Mouse (Mus musculus): Measurements from ENCODE around the gene Il2.

Gene Il2

DNA sequence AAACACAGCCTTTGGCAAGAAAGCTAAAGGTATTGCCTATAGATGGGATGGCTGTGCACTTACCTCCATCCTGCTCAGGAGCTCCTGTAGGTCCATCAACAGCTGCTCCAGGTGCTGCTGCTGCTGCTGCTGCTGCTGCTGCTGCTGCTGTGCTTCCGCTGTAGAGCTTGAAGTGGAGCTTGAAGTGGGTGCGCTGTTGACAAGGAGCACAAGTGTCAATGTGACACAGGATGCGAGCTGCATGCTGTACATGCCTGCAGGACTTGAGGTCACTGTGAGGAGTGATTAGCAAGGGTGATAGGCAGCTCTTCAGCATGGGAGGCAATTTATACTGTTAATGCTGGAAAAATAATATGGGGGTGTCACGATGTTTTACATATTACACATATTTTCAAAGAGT, at the start of gene Il2:
Gene Il2 (minus strand): TSS at position 305 of the 400 bp plus-strand sequence.
- no peak for DNase-seq (ENCODE audit: low read depth, low spot score)

GRCm38 (mm10) chr3:37174711-37175572, 49.2 kb upstream of the Il2 start:
- DNase-seq (ENCODE audit: low read depth, low spot score), result no peak

GRCm38 (mm10) chr3:37173285-37173684, 47.5 kb upstream of the Il2 start:
- no peak for DNase-seq (ENCODE audit: low read depth, low spot score)

GRCm38 (mm10) chr3:37169283-37169682, 43.5 kb upstream of the Il2 start:
- DNase-seq (ENCODE audit: low read depth, low spot score), result no peak

GRCm38 (mm10) chr3:37161096-37161495, 35.3 kb upstream of the Il2 start:
- no peak for DNase-seq (ENCODE audit: low read depth, low spot score)

DNA sequence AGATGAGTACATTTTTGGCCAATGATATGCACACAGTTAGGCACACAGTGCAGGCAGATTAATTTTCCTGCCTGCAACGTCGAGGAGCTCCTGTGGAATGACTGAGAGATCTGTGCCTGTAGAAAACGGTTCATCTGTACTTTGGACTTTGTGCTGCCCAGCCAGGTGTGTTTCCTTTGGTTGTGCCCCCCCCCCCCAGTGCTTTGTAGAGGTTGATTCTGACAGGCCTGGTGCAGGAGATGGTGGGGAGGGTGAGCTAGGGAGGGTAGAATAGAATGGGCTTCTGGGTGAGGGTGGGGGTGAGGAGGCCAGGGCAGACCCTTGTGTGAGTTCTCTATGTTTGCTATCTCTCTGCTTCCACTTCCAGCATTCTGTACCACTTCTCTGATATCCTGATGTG, 32.5 kb upstream of the Il2 start:
- no peak for DNase-seq (ENCODE audit: low read depth, low spot score)

DNA sequence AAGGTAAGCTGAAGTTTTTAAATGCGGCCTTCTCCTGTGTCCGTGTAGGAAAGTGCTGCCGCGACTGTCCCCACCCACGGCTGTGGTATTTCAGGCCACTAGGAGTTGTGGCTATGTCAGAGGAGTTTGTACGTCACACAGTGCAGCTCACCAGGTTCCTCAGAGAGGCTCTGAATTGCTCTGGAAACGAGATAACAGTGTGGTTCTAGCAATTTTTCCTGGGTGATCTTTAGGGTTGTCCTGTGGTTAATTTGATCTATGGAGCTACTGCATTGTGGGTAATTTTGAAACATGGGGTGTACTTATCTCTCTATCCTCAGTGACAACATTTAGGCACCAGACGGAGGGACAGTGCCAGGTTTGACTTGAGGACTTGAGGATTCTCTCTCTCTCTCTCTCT, 31.3 kb upstream of the Il2 start:
- DNase-seq (ENCODE audit: low read depth, low spot score), result no peak

GRCm38 (mm10) chr3:37154396-37154795, 28.6 kb upstream of the Il2 start:
- DNase-seq (ENCODE audit: low read depth, low spot score), result no peak

DNA sequence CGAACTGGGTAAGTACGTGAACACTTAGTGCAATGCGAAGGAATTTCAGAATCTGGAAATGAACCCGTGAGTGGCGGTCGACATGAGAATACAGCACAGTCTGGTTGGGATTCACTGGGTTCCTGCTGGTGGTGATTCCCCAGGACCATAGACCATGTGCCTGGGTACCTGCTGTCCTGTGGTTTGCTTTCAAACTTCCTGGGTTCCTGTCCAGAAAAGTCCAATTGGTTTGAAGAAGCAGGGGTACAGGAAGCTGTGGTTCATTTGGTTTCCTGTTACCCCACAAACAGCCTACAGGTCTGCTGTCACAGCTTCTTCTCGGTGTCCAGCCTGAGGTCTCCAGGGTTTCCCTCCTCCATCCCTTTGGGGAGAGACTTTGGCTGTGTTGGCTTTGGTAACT, 27.2 kb upstream of the Il2 start:
- DNase-seq (ENCODE audit: low read depth, low spot score), result no peak

DNA sequence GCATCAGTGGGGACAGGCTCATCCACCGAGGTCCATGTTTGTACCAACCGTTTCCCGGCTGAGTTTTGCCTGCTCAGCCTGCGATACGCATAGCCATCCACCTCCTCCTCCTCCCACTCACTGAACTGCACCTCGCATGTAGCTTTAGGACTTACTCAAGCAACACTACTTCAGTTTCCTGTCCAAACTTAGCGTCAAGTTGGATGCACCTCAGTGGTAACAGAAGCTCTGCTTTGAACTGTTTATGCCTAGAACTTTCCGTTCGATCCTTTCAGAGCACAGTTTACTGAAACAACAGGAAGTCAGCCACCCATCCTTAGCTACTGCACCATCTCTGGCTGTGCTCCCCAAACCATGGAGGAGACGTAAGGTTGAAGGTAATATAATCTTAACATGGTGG, 26.5 kb upstream of the Il2 start:
- DNase-seq (ENCODE audit: low read depth, low spot score), result no peak

- no peak for DNase-seq (ENCODE audit: low read depth, low spot score)
These were observed 21.1 kb upstream of the Il2 start for GRCm38 (mm10) chr3:37146810-37147209.

DNA sequence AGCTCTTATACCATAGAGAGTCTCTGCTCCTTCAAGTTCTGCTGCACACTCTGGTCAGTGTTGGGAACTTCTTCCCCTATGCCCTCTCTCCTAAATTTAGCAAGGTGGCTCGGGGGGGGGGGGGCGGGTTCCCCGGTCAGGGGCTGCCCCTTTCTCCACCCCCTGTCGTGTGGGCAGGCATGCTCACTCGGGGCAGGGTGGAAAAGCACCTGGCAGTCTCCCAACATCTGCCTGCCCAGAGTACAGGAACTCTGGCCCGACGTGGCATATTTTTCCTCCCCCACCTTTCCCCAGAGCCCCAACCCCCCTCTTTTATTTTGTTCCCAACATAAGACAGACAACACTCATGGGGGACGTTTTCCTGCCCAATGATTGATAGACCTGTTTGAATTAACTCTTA, 20.6 kb upstream of the Il2 start:
- DNase-seq (ENCODE audit: low read depth, low spot score), result no peak

DNA sequence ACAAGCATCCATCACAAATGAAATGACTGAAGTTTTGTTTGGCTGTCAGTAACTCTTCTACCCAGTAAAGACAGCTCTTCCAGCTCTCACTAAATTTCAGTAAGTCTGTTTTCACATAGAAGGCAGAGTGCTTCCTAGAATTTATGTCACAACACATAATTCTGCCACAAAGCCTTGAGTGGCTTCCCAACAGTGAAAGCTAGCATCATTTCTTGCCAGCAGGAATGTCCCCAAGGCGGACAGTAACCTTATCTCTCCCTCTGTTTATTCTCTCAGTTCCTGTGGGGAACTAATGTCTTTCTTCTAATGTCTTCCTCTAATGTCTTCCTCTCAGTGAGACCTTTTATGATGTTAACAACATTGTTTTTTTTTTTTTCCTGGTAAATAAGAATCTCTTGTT, 19.2 kb upstream of the Il2 start:
- no peak for DNase-seq (ENCODE audit: low read depth, low spot score)

DNA sequence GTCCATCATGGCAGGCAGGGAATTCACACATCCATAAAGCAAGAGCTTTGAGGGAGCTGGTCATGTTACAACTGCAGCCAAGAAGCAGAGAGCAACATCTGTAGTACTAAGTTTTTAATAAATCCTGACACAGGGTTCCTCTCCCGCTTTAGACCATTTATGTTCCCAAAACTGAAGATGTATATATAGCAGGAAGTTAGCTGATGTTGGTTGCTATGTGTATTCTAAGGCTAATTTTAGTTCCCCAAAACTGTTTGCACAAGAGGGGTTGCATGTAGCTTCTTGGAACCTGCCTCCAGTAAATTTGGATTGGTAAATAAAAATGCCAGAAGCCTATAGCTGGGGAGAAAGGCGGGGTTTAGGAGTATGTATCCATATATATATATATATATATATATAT, 16.1 kb upstream of the Il2 start:
- no peak for DNase-seq (ENCODE audit: low read depth, low spot score)

DNA sequence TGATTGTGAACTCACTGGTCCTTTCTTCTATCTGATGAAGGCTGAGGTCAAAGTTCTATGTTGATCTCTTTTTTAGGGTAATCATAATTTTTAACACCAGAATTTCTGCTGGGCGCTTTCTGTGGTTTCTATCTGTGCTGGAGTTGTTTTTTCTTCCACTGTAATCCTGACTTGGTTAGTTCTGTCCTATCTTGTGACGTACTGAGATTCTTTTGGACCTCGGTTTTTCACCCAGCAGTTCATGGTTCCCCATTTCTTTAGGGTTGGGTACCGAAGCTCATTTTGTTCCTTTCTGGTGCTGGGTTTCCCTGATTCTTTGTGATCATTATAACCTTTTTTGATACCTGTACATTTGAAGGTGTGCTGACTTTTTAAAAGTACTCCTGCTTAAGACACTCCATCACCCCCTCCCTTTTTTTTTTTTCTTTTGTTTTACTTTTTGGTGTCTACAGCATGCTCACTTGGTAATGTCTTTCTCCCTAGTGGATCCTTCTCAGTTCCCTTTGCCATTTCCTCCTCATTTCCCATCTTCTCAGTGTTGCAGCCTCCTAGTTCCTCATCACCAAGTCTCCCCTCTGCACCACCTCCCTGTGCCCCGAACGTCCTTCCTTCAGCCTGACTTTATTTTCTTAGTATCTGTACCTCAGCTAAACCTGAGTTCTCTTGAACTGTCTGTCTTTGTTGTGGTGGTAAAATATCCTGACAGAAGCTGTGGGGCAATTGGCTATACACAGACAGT, 14.6 kb upstream of the Il2 start:
- no peak for DNase-seq (ENCODE audit: low read depth, low spot score)

DNA sequence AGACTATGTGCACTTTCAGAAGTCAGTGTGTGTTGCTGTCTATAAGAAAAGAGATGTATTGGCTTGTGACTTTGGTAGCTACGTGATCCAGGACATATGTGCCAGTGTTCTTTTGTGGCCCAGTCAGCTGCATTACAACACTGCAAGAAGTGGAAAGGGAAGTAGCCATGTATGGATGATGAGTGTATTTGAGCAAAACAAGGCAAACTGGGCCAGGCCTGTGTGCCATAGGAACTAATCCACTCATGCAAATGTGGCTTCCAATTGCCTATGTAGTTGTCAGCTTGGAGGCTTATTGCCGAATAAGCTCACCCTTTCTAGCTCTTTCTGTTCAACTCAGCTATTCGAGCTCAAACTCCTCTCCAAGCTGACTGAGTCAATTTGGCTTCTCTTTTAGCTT, 13.4 kb upstream of the Il2 start:
- DNase-seq (ENCODE audit: low read depth, low spot score), result no peak

- no peak for DNase-seq (ENCODE audit: low read depth, low spot score)
These were observed 11.5 kb upstream of the Il2 start for GRCm38 (mm10) chr3:37137231-37137630.

DNA sequence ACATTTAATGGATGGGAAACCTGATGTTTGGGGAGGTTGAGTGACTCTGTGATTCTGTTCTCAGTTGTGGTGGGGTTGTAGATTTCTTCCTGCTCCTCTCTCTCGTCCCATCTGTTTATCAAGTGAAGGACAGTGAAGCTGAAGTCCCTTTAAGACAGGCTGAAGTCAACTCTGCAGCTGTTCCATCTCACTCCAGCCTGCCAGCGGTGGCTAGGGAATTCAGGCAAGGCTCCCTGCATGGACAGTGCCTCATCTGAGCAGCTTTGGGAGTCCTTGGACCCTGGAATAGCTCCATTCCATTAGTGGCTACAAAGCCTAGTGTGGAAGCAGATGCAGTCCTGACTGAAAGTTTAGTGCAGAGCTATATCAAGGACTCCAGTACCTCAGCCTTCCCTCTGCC, 3.3 kb upstream of the Il2 start:
- DNase-seq (ENCODE audit: low read depth, low spot score), result no peak

GRCm38 (mm10) chr3:37128269-37128668, 2.5 kb upstream of the Il2 start:
- DNase-seq (ENCODE audit: low read depth, low spot score), result no peak

GRCm38 (mm10) chr3:37126162-37126561, 403 bp upstream of the Il2 start:
- no peak for DNase-seq (ENCODE audit: low read depth, low spot score)

- peak; percentile 52 for DNase-seq (ENCODE audit: low read depth, low spot score)
These were observed 35.0 kb downstream of the Il2 start for GRCm38 (mm10) chr3:37090721-37091120.

DNA sequence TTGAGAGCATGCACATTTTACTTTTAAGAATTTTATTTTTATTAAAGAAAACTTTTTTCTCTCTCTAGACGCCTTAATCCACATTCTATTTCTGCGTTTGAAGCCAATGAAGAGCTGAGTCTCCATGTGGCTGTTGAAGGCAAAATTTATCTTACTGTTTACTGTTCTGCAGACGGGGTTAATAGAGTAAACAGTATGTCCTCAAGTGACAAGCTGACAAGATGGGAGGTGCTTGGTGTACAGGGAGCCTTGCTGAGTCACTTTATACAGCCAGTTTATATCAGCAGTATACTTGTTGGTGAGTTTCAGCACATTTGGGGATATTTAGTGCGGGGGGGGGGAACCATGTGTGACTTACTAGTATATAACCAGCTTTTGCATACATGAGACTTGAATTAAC, 40.9 kb downstream of the Il2 start:
- no peak for DNase-seq (ENCODE audit: low read depth, low spot score)

GRCm38 (mm10) chr3:37073211-37073610, 52.5 kb downstream of the Il2 start:
- DNase-seq (ENCODE audit: low read depth, low spot score), result no peak

Measured in brain, embryonic 18.5 days (tissue).